Mouse (Mus musculus): Measurements from ENCODE around the gene Tnip1. TPM values are rescaled to one million over a fixed set of nuclear protein-coding genes. Genes with fewer than 3 reads are reported as not detected.

The Tnip1 gene
- polyA plus RNA-seq, 1 experiment from 2014 or later = 19.6 TPM

DNA sequence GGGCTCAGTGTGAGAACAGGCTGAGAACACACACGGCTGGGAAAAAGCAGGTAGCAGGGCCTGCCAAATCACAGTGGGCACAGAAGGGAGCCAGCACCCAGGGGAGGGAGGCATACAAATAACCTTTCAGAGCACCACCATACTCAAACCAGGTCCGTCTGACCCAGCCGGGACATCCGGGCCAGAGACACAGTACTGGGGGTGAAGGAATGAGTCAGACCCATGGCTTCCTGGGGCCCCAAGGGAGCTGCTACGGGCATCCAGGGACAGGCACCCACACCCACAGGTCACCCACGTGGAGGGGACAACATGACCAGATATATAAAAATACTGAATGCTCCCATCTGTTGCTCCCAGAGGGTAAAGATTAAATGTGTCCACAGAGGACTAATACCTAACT, 10.1 kb downstream of the Tnip1 start:
- no peak overlapping the region for H3K4me3 ChIP-seq (ENCODE audit: low read length)
- no peak overlapping the region for H3K9ac ChIP-seq (ENCODE audit: low read depth, low read length)
- WGBS = 71% methylated on average over 6 of the region's 6 CpGs
- no peak overlapping the region for H3K27ac ChIP-seq (ENCODE audit: low read depth, low read length)
- H3K27me3 ChIP-seq (replicated peaks; ENCODE audit: control insufficient read depth, insufficient read depth, low read length) = no peaks in the 10 kb centered on the region
- no peaks in the 10 kb centered on the region for H3K9me3 ChIP-seq (ENCODE audit: control insufficient read depth, low read length)
- ATAC-seq = no peak
- H3K36me3 ChIP-seq (ENCODE audit: control insufficient read depth, insufficient read depth, low read length) = no peaks in the 10 kb centered on the region
- no peak overlapping the region for H3K4me2 ChIP-seq (ENCODE audit: low read length)
- peaks cover 8% of the 10 kb centered on the region for H3K4me1 ChIP-seq (ENCODE audit: control insufficient read depth, insufficient read depth, low read depth, low read length)

- no peak for ATAC-seq
- 87% methylated on average over 6 of the region's 6 CpGs for WGBS
- no peak overlapping the region for H3K4me3 ChIP-seq (ENCODE audit: low read length)
Observed at GRCm38 (mm10) chr11:54950684-54951083, 12.0 kb downstream of the Tnip1 start.

GRCm38 (mm10) chr11:54949717-54950116, 13.0 kb downstream of the Tnip1 start:
- H3K27ac ChIP-seq (ENCODE audit: low read depth, low read length) = no peak overlapping the region

More at GRCm38 (mm10) chr11:54950684-54951083, 12.0 kb downstream of the Tnip1 start:
- Histone ChIP-seq H3K36me3 (ENCODE audit: control insufficient read depth, insufficient read depth, low read length) (no peaks in the 10 kb centered on the region), H3K9ac (ENCODE audit: low read depth, low read length) (no peak overlapping the region), H3K27ac (ENCODE audit: low read depth, low read length) (no peak overlapping the region), H3K27me3 (replicated peaks; ENCODE audit: control insufficient read depth, insufficient read depth, low read length) (no peaks in the 10 kb centered on the region), H3K4me1 (ENCODE audit: control insufficient read depth, insufficient read depth, low read depth, low read length) (peaks cover 8% of the 10 kb centered on the region), H3K4me2 (ENCODE audit: low read length) (no peak overlapping the region), H3K9me3 (ENCODE audit: control insufficient read depth, low read length) (no peaks in the 10 kb centered on the region)

DNA sequence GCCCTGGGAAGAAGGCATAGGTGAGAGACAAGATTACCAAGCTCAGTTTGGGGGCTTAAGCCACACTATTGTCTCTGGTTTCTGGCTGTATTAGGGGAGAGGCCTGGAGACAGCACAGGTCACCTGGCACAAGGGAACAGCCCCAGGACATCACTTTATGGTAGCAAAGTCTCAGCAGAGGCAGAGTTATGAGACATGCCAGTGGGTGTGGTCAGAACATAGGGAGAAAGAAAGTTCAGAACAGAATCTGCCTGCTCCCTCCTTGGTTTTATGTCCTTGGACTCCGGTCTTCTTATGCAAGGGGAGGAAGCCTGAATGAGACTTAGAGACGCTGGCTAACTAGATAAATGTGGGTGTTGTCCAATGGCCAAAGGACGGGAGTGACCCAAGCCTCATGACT, 18.0 kb downstream of the Tnip1 start:
- WGBS = 88% methylated on average over 3 of the region's 3 CpGs
- Histone ChIP-seq H3K36me3 (ENCODE audit: control insufficient read depth, insufficient read depth, low read length) (no peaks in the 10 kb centered on the region), H3K4me1 (ENCODE audit: control insufficient read depth, insufficient read depth, low read depth, low read length) (no peaks in the 10 kb centered on the region), H3K9me3 (ENCODE audit: control insufficient read depth, low read length) (no peaks in the 10 kb centered on the region), H3K27ac (ENCODE audit: low read depth, low read length) (no peak overlapping the region), H3K4me2 (ENCODE audit: low read length) (no peak overlapping the region), H3K27me3 (replicated peaks; ENCODE audit: control insufficient read depth, insufficient read depth, low read length) (no peaks in the 10 kb centered on the region), H3K9ac (ENCODE audit: low read depth, low read length) (no peak overlapping the region), H3K4me3 (ENCODE audit: low read length) (no peak overlapping the region)
- ATAC-seq = no peak

More at GRCm38 (mm10) chr11:54949717-54950116, 13.0 kb downstream of the Tnip1 start:
- Histone ChIP-seq H3K36me3 (ENCODE audit: control insufficient read depth, insufficient read depth, low read length) (no peaks in the 10 kb centered on the region), H3K4me1 (ENCODE audit: control insufficient read depth, insufficient read depth, low read depth, low read length) (peaks cover 4% of the 10 kb centered on the region), H3K9ac (ENCODE audit: low read depth, low read length) (no peak overlapping the region), H3K9me3 (ENCODE audit: control insufficient read depth, low read length) (no peaks in the 10 kb centered on the region), H3K4me2 (ENCODE audit: low read length) (no peak overlapping the region), H3K27me3 (replicated peaks; ENCODE audit: control insufficient read depth, insufficient read depth, low read length) (no peaks in the 10 kb centered on the region), H3K4me3 (ENCODE audit: low read length) (no peak overlapping the region)
- 73% methylated on average over 1 of the region's 1 CpGs for WGBS
- no peak for ATAC-seq

DNA sequence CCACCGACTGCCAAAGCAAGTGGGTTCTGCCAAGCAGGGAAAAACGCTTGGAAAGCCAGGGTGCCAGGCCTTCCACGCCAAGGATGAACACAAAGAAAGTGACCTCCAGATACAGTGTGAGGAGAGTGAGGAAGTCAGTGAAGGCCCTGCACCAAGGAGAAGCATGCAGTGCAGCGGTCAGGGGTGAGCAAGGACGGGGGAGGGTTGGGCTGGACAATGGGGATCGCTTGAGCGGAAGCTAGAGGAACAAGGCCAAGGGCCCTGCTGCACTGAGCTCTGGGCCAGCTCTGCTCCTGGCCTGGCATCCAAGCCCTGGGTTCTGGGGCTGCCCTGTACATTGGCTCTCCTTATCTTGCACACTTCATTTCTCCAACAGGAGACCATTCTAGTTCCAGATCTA, 22.7 kb downstream of the Tnip1 start:
- Histone ChIP-seq H3K4me1 (ENCODE audit: control insufficient read depth, insufficient read depth, low read depth, low read length) (no peaks in the 10 kb centered on the region), H3K4me3 (ENCODE audit: low read length) (no peak overlapping the region), H3K36me3 (ENCODE audit: control insufficient read depth, insufficient read depth, low read length) (peaks cover 4% of the 10 kb centered on the region), H3K27me3 (replicated peaks; ENCODE audit: control insufficient read depth, insufficient read depth, low read length) (no peaks in the 10 kb centered on the region), H3K4me2 (ENCODE audit: low read length) (no peak overlapping the region), H3K9me3 (ENCODE audit: control insufficient read depth, low read length) (no peaks in the 10 kb centered on the region), H3K27ac (ENCODE audit: low read depth, low read length) (no peak overlapping the region), H3K9ac (ENCODE audit: low read depth, low read length) (no peak overlapping the region)
- ATAC-seq = no peak
- WGBS = 68% methylated on average over 7 of the region's 7 CpGs

GRCm38 (mm10) chr11:54939501-54939900, 23.2 kb downstream of the Tnip1 start:
- no peak overlapping the region for H3K4me3 ChIP-seq (ENCODE audit: low read length)
- H3K27ac ChIP-seq (ENCODE audit: low read depth, low read length) = no peak overlapping the region
- H3K4me1 ChIP-seq (ENCODE audit: control insufficient read depth, insufficient read depth, low read depth, low read length) = no peaks in the 10 kb centered on the region
- H3K27me3 ChIP-seq (replicated peaks; ENCODE audit: control insufficient read depth, insufficient read depth, low read length) = no peaks in the 10 kb centered on the region
- ATAC-seq = no peak
- WGBS = 87% methylated on average over 8 of the region's 8 CpGs
- H3K9ac ChIP-seq (ENCODE audit: low read depth, low read length) = no peak overlapping the region
- H3K36me3 ChIP-seq (ENCODE audit: control insufficient read depth, insufficient read depth, low read length) = peaks cover 4% of the 10 kb centered on the region
- no peaks in the 10 kb centered on the region for H3K9me3 ChIP-seq (ENCODE audit: control insufficient read depth, low read length)
- no peak overlapping the region for H3K4me2 ChIP-seq (ENCODE audit: low read length)

- peaks cover 8% of the 10 kb centered on the region for H3K36me3 ChIP-seq (ENCODE audit: control insufficient read depth, insufficient read depth, low read length)
- no peak for ATAC-seq
- no peak overlapping the region for H3K27ac ChIP-seq (ENCODE audit: low read depth, low read length)
- H3K9me3 ChIP-seq (ENCODE audit: control insufficient read depth, low read length) = no peaks in the 10 kb centered on the region
- WGBS = 88% methylated on average over 3 of the region's 3 CpGs
- H3K4me3 ChIP-seq (ENCODE audit: low read length) = no peak overlapping the region
- H3K9ac ChIP-seq (ENCODE audit: low read depth, low read length) = no peak overlapping the region
- no peaks in the 10 kb centered on the region for H3K27me3 ChIP-seq (replicated peaks; ENCODE audit: control insufficient read depth, insufficient read depth, low read length)
- H3K4me1 ChIP-seq (ENCODE audit: control insufficient read depth, insufficient read depth, low read depth, low read length) = no peaks in the 10 kb centered on the region
- H3K4me2 ChIP-seq (ENCODE audit: low read length) = no peak overlapping the region
Observed at GRCm38 (mm10) chr11:54936771-54937140, 26.0 kb downstream of the Tnip1 start.

DNA sequence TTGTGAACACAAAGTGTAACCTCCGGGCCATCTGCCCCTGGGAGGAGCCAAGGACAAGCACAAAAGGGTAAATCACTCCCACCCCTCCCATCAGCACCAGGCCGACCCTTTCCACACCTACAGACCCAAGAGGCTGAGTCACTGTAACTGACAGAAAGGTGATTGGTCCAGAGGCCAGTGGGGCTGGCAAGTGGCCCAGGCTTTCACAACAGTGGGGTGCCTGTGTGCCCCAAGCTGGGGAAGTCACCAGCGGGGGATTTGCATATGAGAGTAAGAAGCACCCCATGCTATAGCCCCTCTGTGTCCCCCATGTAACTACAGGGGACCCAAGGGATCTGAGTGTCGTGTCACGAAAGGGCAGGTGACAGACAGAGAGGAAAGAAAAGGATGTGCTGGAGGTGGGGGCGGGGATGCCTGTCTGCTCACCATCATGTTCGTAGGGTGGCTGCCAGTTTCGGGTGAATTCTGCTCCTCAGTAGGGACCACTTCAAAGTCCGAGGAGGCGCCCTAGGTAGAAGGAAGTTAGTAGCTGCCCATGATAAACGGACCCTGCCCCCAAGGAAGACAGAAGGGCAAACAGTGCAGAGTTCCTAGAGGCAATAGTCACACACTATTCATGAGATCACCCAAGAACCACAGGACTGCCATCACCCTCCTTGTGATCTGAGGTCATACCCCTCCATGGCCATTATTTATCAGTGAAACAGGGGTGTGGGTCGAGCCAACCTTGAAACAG, 26.5 kb downstream of the Tnip1 start:
- Histone ChIP-seq H3K9me3 (ENCODE audit: control insufficient read depth, low read length) (no peaks in the 10 kb centered on the region), H3K27me3 (replicated peaks; ENCODE audit: control insufficient read depth, insufficient read depth, low read length) (no peaks in the 10 kb centered on the region), H3K4me1 (ENCODE audit: control insufficient read depth, insufficient read depth, low read depth, low read length) (no peaks in the 10 kb centered on the region), H3K27ac (ENCODE audit: low read depth, low read length) (no peak overlapping the region), H3K4me2 (ENCODE audit: low read length) (no peak overlapping the region), H3K9ac (ENCODE audit: low read depth, low read length) (no peak overlapping the region), H3K36me3 (ENCODE audit: control insufficient read depth, insufficient read depth, low read length) (peaks cover 8% of the 10 kb centered on the region), H3K4me3 (ENCODE audit: low read length) (no peak overlapping the region)
- ATAC-seq = no peak
- WGBS = 35% methylated on average over 12 of the region's 12 CpGs

- H3K4me3 ChIP-seq (ENCODE audit: low read length) = no peak overlapping the region
- H3K4me1 ChIP-seq (ENCODE audit: control insufficient read depth, insufficient read depth, low read depth, low read length) = no peaks in the 10 kb centered on the region
- no peaks in the 10 kb centered on the region for H3K9me3 ChIP-seq (ENCODE audit: control insufficient read depth, low read length)
- peaks cover 13% of the 10 kb centered on the region for H3K36me3 ChIP-seq (ENCODE audit: control insufficient read depth, insufficient read depth, low read length)
- H3K27ac ChIP-seq (ENCODE audit: low read depth, low read length) = no peak overlapping the region
- no peaks in the 10 kb centered on the region for H3K27me3 ChIP-seq (replicated peaks; ENCODE audit: control insufficient read depth, insufficient read depth, low read length)
- H3K9ac ChIP-seq (ENCODE audit: low read depth, low read length) = no peak overlapping the region
- 87% methylated on average over 7 of the region's 7 CpGs for WGBS
- H3K4me2 ChIP-seq (ENCODE audit: low read length) = no peak overlapping the region
- no peak for ATAC-seq
Observed at GRCm38 (mm10) chr11:54934198-54934597, 28.5 kb downstream of the Tnip1 start.

Data from hindbrain, embryonic 16.5 days (tissue).